Mouse (Mus musculus) limb, embryonic 12.5 days (tissue): ENCODE results near the gene Ube2f. TPM values are rescaled to one million over a fixed set of nuclear protein-coding genes. Genes with fewer than 3 reads are reported as not detected.

ENCODE experiments used
- ATAC-seq: fragments of 200-750 bp; cut with Nextera tagmentation; 2 replicates; pipeline ENCODE4 v1.8.0; 2017; ENCODE audit warnings: low read depth, moderate TSS enrichment; ENCODE audit not compliant: insufficient number of reproducible peaks, insufficient read depth, low FRiP score, low TSS enrichment
- H3K27ac ChIP-seq: fragments of 300-500 bp; sonication (generic); 2 replicates; pipeline ENCODE4 v1.5.1; 2016; ENCODE audit warnings: mild to moderate bottlenecking, moderate library complexity
- H3K27me3 ChIP-seq: fragments of 300-500 bp; sonication (generic); 2 replicates; pipeline ENCODE4 v1.6.1; 2016; ENCODE audit warnings: mild to moderate bottlenecking, moderate library complexity
- H3K36me3 ChIP-seq: fragments of 300-500 bp; sonication (generic); 2 replicates; pipeline ENCODE4 v1.6.1; 2016; ENCODE audit warnings: mild to moderate bottlenecking, moderate library complexity
- H3K4me1 ChIP-seq: fragments of 300-500 bp; sonication (generic); replicated peaks from 2 replicates; pipeline ENCODE4 v1.6.1; 2016
- H3K4me2 ChIP-seq: fragments of 300-500 bp; sonication (generic); 2 replicates; pipeline ENCODE4 v1.6.1; 2016; ENCODE audit warnings: mild to moderate bottlenecking, moderate library complexity
- H3K4me3 ChIP-seq: fragments of 300-500 bp; sonication (generic); replicated peaks from 2 replicates; pipeline ENCODE4 v1.5.1; 2016; ENCODE audit warnings: mild to moderate bottlenecking
- H3K9ac ChIP-seq: fragments of 300-500 bp; sonication (generic); replicated peaks from 2 replicates; pipeline ENCODE4 v1.6.1; 2016; ENCODE audit warnings: mild to moderate bottlenecking, moderate library complexity
- H3K9me3 ChIP-seq: fragments of 300-500 bp; sonication (generic); 2 replicates; pipeline ENCODE4 v1.6.1; 2016; ENCODE audit warnings: mild to moderate bottlenecking, moderate library complexity
- WGBS: fragments of 180-500 bp; shearing (Covaris S2); methylation state at CpG from one replicate; pipeline ENCODE4 v1.1.7; 2016; 5-methylcytosine and 5-hydroxymethylcytosine counted together
- polyA plus RNA-seq: library from polyadenylated mRNA; unstranded; fragments of >200 nt; fragmentation: Nextera tagmentation; extraction: Ambion mirVana; gene quantifications from 2 replicates; pipeline ENCODE4 v1.2.1, GENCODE M21; 2016

Ube2f gene
- polyA plus RNA-seq, 1 experiment from 2014 or later, result 70.2 TPM

DNA sequence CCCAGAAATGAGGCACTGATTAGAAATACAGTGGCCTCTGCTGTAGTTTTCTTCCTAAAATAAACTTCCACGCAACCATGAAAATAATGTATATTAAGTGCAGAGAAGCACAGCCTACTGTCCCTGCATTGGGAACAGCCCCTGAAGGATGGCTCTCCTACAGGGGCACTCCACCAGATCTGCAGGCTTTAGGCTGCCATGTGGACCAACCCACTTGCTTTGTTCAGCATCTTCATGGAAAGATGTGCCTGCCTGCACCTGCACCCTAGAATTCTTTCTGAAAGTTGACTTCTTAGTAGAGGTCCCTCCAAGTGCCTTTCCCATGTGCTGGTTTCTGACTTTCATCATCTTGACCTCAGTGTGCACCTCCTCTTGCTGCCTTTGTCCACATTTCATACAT is 34.8 kb upstream of the Ube2f start:
- no peaks in the 10 kb centered on the region for H3K27me3 ChIP-seq
- H3K9me3 ChIP-seq, result no peaks in the 10 kb centered on the region
- H3K9ac ChIP-seq, result no peak overlapping the region
- no peaks in the 10 kb centered on the region for H3K36me3 ChIP-seq
- H3K4me2 ChIP-seq, result no peak overlapping the region
- no peak overlapping the region for H3K4me3 ChIP-seq
- H3K27ac ChIP-seq, result no peak overlapping the region
- 91% methylated on average over 1 of the region's 1 CpGs for WGBS
- no peak for ATAC-seq
- peaks cover 8% of the 10 kb centered on the region; the same call in 1 of the 2 replicates for H3K4me1 ChIP-seq

DNA sequence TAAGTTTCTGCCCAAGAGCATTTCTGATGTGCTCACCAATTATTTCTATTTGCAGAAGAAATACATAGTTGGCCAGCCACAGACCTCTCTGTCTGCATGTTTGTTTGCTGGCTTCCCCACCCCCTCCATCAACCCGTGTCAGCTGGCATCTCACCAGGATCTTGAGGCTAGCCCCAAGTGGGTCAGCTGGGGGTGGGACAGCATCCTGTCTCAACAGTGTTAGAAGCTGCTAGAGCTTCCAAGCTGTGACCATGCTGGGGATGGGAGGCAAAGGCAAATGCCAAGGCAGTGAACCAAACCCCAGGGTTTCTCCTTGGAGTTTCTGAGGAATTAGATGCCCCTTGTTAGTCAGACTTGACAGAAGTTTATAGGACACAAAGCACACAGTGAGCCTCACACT is 34.1 kb upstream of the Ube2f start:
- H3K36me3 ChIP-seq, result no peaks in the 10 kb centered on the region
- peaks cover 8% of the 10 kb centered on the region; the same call in 1 of the 2 replicates for H3K4me1 ChIP-seq
- no peak overlapping the region for H3K27ac ChIP-seq
- no peak overlapping the region for H3K4me3 ChIP-seq
- no peak overlapping the region for H3K4me2 ChIP-seq
- WGBS, result 52% methylated on average over 1 of the region's 1 CpGs
- no peak overlapping the region for H3K9ac ChIP-seq
- no peaks in the 10 kb centered on the region for H3K9me3 ChIP-seq
- no peak for ATAC-seq
- H3K27me3 ChIP-seq, result no peaks in the 10 kb centered on the region

DNA sequence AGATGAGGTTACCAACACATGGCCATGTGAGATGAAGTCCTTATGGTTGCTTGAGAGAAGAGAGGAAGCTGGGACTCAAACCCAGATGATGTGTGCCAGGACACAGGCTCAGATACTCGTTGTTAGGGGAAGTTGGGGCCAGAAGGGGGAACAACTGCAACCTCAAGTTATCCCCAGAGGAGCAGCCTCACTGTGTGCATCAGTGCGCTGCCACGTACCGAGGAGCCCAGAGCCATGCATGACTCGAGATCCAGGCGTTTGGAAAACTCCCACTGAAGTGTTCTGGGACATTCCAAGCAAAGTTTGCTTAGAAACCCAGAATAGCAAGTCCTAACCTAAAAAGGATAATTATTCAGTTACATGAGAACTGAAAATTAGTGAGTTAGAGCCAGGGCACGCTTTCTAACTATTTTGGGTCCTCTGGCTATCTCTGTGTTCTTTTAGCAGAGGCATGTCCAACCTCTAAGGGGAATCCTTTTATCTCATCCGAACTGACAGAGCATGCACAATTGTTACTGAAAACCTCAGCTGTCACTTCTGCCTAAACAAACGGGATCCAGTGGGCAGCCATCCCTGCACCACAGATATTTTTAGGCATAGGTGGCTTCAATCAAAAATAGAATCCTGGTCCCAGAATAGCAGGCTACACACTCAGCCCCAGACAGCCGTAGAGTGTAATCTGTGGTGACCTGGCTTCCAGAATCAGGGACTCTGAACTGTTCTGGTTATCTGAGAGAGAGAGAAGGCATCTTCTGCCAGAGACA is 33.4 kb upstream of the Ube2f start:
- H3K4me2 ChIP-seq, result no peak overlapping the region
- H3K4me1 ChIP-seq, result peaks cover 8% of the 10 kb centered on the region; the same call in 1 of the 2 replicates
- WGBS, result 73% methylated on average over 10 of the region's 10 CpGs
- H3K27me3 ChIP-seq, result no peaks in the 10 kb centered on the region
- no peaks in the 10 kb centered on the region for H3K36me3 ChIP-seq
- H3K9ac ChIP-seq, result no peak overlapping the region
- no peak overlapping the region for H3K4me3 ChIP-seq
- no peak for ATAC-seq
- H3K9me3 ChIP-seq, result no peaks in the 10 kb centered on the region
- no peak overlapping the region for H3K27ac ChIP-seq

DNA sequence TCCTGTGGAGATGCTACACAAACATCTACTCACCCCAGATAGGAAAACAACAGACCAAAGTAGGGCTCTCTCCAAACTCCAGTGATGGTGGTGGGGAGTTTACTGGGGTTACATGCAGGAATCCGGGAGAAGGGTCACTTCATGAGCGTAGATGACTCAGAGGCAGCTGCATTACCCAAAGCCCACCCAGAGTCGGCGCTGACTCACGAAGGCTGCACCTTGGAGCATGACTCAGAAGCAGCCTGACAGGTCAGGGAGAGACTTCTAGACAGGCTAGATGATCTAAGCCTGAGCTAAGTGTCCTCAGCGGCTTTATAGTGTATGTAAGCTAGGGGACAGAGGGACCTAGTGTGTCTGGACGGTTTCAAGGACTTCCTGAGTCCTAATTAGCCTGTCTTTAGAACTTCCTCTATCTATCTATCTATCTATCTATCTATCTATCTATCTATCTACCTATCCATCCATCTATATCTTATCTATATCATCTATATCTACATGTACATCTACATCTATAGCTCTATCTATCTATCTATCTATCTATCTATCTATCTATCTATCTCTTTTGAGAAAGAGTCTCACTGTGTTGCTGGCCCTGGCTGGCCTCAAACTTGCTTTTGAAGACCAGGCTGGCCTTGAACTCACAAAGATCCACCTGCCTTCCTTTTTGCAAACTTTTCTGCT is 30.3 kb upstream of the Ube2f start:
- H3K4me1 ChIP-seq, result no peaks in the 10 kb centered on the region
- ATAC-seq, result no peak
- 84% methylated on average over 7 of the region's 7 CpGs for WGBS

DNA sequence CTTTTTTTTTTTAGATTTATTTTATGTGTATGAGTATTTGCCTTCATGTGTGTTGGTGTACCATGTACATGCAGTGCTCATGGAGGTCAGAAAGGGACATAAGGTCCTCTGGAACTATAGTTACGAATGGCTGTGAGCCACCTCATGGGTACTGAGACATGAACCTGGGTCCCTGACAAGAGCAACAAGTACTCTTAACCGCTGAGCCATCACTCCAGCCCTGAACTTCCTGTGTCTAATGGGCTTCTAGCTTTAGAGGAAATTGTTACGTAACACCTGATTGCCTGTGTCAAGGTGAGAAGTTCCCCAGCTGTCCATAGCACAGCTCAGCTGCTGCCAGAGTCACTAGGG is 29.8 kb upstream of the Ube2f start:
- Histone ChIP-seq H3K4me1 (no peaks in the 10 kb centered on the region), H3K9me3 (no peaks in the 10 kb centered on the region), H3K36me3 (no peaks in the 10 kb centered on the region), H3K4me2 (no peak overlapping the region), H3K9ac (no peak overlapping the region), H3K4me3 (no peak overlapping the region), H3K27me3 (no peaks in the 10 kb centered on the region), H3K27ac (no peak overlapping the region)
- ATAC-seq, result no peak
- 86% methylated on average over 3 of the region's 3 CpGs for WGBS

More for the DNA sequence above, 30.3 kb upstream of the Ube2f start:
- Histone ChIP-seq H3K4me3 (no peak overlapping the region), H3K4me2 (no peak overlapping the region), H3K36me3 (no peaks in the 10 kb centered on the region), H3K27ac (no peak overlapping the region), H3K9ac (no peak overlapping the region), H3K9me3 (no peaks in the 10 kb centered on the region), H3K27me3 (no peaks in the 10 kb centered on the region)

DNA sequence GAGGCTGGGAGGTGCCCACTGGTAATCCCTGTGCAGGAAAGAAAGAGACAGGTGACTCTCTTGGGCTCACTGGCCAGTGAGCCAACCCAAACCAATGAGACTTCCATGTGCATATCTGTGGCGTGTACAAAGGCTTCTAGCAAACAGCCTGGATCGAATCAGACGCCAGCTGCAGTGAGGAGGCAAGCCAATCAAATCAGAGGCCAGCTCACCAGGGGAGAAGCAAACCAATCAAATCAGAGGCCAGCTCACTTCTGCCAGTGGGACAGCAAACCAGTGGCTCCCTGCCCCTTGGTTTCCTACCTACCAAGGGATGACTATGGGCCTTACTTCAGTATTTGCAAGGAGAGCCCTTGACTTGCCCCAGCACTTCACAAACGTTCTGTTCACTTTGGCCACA is 23.5 kb upstream of the Ube2f start:
- Histone ChIP-seq H3K9me3 (no peaks in the 10 kb centered on the region), H3K9ac (no peak overlapping the region), H3K27ac (peak overlapping the region; percentile 73; the same call in 1 of the 2 replicates), H3K4me3 (no peak overlapping the region), H3K36me3 (no peaks in the 10 kb centered on the region), H3K27me3 (no peaks in the 10 kb centered on the region), H3K4me2 (no peak overlapping the region), H3K4me1 (peaks cover 15% of the 10 kb centered on the region)
- WGBS, result 62% methylated on average over 4 of the region's 4 CpGs
- no peak for ATAC-seq

DNA sequence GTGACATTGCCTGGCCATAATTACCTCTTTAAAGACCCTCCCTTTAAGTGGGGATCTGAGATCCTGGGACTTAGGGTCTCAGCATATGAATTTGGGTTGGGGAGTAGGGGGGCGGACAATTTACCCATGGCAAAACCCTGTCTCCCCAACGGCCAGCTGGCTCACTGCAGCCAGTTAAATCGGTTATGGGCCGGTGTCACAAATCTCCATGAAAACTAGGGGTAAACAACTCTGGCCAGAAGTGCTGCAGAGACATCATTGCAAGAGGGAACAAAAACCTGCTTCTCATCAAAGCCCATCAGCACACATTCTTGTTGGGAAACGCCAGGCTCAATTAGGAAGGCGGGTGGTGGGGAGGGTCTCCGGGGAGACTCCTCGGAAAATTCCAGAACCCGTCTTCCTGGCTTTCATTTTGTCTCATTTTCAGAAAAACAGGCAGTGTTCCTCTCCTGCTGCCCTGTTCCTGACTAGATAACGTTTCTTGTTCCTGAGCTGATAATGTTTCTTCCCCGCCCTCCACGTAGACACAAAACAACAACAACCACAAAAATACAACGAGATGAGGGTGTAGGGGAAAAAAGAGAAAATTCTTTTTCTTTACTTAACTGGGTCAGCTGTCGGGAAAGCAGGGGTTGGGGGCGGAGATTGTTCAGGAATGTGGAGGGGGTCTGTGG is 22.6 kb upstream of the Ube2f start:
- Histone ChIP-seq H3K27me3 (no peaks in the 10 kb centered on the region), H3K9ac (0 out of 2 replicates have a peak overlapping the region, but pooled peaks have one; percentile 4), H3K36me3 (no peaks in the 10 kb centered on the region), H3K4me2 (0 out of 2 replicates have a peak overlapping the region, but pooled peaks have one; percentile 1), H3K4me1 (peaks cover 15% of the 10 kb centered on the region), H3K27ac (peak overlapping the region; percentile 73), H3K9me3 (no peaks in the 10 kb centered on the region), H3K4me3 (no peak overlapping the region)
- WGBS, result 43% methylated on average over 15 of the region's 15 CpGs
- ATAC-seq, result no peak

DNA sequence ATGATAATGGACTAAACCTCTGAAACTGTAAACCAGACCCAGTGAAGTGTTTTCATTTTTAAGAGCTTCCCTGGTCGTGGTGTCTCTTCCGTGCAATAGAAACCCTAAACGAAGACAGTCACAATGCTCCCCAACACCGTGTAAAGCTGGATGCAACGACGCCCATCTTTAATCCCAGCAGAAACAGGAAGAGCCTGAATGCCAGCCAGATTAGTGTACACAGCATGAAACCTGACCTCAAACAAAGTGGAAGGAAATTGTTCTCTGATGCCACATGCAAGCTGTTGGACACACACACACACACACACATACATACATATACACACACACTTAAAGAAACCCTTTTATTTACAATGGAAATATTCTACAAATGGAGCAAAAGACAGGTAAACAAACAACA is 19.0 kb upstream of the Ube2f start:
- Histone ChIP-seq H3K4me2 (no peak overlapping the region), H3K9ac (no peak overlapping the region), H3K4me3 (no peak overlapping the region), H3K4me1 (peaks cover 15% of the 10 kb centered on the region), H3K36me3 (no peaks in the 10 kb centered on the region), H3K27me3 (no peaks in the 10 kb centered on the region), H3K27ac (no peak overlapping the region), H3K9me3 (no peaks in the 10 kb centered on the region)
- ATAC-seq, result no peak
- WGBS, result 67% methylated on average over 6 of the region's 6 CpGs

DNA sequence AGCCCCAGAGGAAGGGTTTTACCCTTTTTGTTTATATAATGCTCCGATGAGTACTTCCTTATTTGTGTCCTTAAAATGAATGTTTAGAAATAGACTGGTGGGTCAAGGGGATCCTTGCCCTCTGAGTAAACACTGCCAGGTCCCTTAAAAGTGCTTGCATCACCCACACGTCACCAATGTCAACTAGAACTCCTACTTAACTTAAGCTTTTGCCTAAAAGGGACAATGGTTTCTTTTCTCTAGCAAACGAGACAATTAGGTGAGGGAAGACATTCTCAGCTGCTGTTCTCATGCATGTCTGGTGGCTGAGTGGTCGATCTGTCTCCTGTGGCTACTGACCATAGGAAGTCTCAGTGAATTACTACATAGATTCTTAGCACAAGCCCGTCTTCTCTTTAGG is 18.2 kb upstream of the Ube2f start:
- Histone ChIP-seq H3K9ac (no peak overlapping the region), H3K4me1 (peaks cover 15% of the 10 kb centered on the region), H3K4me3 (no peak overlapping the region), H3K27me3 (no peaks in the 10 kb centered on the region), H3K27ac (no peak overlapping the region), H3K4me2 (no peak overlapping the region), H3K36me3 (no peaks in the 10 kb centered on the region), H3K9me3 (no peaks in the 10 kb centered on the region)
- WGBS, result 67% methylated on average over 5 of the region's 5 CpGs
- no peak for ATAC-seq

DNA sequence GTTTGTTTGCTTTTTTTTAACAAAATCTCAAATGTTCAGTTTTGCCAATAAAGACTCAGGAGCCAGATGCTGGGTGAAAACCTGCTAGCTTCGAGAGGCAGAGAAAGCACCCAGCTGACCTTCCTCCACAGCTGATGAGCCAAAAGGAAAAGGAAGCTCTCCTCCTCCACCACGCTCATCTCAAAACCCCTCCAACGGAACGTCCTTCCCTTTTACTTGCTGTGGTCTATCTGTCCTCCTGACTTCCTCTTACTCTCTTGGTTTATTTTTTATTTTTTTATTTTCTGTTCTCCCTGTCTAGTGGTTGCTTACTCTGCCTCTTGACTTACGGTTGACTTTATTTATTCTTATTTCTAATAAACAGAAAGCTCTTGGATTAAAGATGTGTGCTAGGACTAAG is 14.7 kb upstream of the Ube2f start:
- Histone ChIP-seq H3K4me2 (no peak overlapping the region), H3K36me3 (no peaks in the 10 kb centered on the region), H3K4me1 (no peaks in the 10 kb centered on the region), H3K9ac (no peak overlapping the region), H3K4me3 (no peak overlapping the region), H3K27ac (no peak overlapping the region), H3K27me3 (no peaks in the 10 kb centered on the region), H3K9me3 (no peaks in the 10 kb centered on the region)
- WGBS, result 81% methylated on average over 5 of the region's 5 CpGs
- ATAC-seq, result no peak

DNA sequence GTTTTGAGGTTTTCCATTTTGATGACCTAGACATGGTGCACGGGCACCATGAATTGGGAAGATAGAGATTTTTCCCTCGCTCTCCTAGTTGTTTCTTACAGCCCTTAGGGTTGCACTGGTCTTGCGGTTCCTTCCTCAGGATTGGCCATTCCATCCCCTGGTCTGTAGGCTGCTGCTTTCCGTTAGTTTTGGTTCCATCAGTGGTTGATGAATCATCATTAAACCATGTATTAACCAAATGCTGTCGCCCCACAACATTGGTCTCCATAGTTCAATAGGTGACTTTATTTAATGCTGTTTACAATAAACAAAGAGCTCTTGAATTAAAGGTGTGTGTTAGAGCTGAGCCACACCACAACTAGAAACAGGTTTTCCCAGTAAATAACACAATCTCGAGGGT is 12.4 kb upstream of the Ube2f start:
- 75% methylated on average over 6 of the region's 6 CpGs for WGBS
- Histone ChIP-seq H3K9me3 (no peaks in the 10 kb centered on the region), H3K36me3 (no peaks in the 10 kb centered on the region), H3K27me3 (0 out of 2 replicates have a peak, but pooled peaks cover 3% of the 10 kb centered on the region), H3K4me1 (no peaks in the 10 kb centered on the region), H3K9ac (no peak overlapping the region), H3K27ac (no peak overlapping the region), H3K4me2 (no peak overlapping the region), H3K4me3 (no peak overlapping the region)
- no peak for ATAC-seq
